Mouse (Mus musculus): ENCODE results near the gene Rnase13. TPM values are rescaled to one million over a fixed set of nuclear protein-coding genes. Genes with fewer than 3 reads are reported as not detected.

Rnase13 gene
- polyA plus RNA-seq (2015; fragmentation: Nextera tagmentation; extraction: Ambion mirVana), result not detected in 2 replicates

DNA sequence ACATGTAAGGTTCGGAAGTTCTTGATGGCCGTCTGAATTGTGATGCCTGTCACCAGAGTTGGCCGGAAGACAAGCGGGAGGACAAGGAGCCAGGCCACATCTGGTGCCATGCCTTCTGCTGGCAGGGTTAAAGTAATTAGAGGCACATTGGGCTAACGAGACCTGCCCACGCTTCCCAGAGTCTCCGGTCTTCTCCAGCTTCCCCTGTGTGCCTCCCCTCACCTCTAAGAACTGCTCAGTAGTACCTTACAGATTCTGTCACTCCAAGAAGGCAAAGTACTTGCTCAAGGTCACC lies at the start of gene Rnase13:
Gene Rnase13 (minus strand): TSS at position 203 of the 295 bp plus-strand sequence.
- Histone ChIP-seq H3K27ac (no peak within 1 kb of the TSS), H3K36me3 (no peaks in the 10 kb centered on the region), H3K4me2 (replicated peaks) (no peak within 1 kb of the TSS), H3K9ac (replicated peaks) (no peak within 1 kb of the TSS), H3K27me3 (no peaks in the 10 kb centered on the region), H3K9me3 (no peaks in the 10 kb centered on the region), H3K4me3 (replicated peaks) (no peak within 1 kb of the TSS), H3K4me1 (replicated peaks) (no peaks in the 10 kb centered on the region)
- no peak for ATAC-seq
- 95% methylated on average over 7 of the region's 7 CpGs for WGBS

- no peak for ATAC-seq
- no peaks in the 10 kb centered on the region for H3K4me1 ChIP-seq (replicated peaks)
- H3K36me3 ChIP-seq, result no peaks in the 10 kb centered on the region
- no peaks in the 10 kb centered on the region for H3K9me3 ChIP-seq
- 90% methylated on average over 3 of the region's 3 CpGs for WGBS
- no peak overlapping the region for H3K4me2 ChIP-seq (replicated peaks)
- H3K9ac ChIP-seq (replicated peaks), result no peak overlapping the region
- H3K4me3 ChIP-seq (replicated peaks), result no peak overlapping the region
- no peaks in the 10 kb centered on the region for H3K27me3 ChIP-seq
- H3K27ac ChIP-seq, result no peak overlapping the region
Measured at GRCm38 (mm10) chr14:51967400-51967799, 44.8 kb upstream of the Rnase13 start.

GRCm38 (mm10) chr14:51960316-51960715 lies 37.7 kb upstream of the Rnase13 start:
- Histone ChIP-seq H3K4me3 (replicated peaks) (no peak overlapping the region), H3K27ac (no peak overlapping the region), H3K36me3 (no peaks in the 10 kb centered on the region), H3K4me1 (replicated peaks) (no peaks in the 10 kb centered on the region), H3K9ac (replicated peaks) (no peak overlapping the region), H3K9me3 (no peaks in the 10 kb centered on the region), H3K4me2 (replicated peaks) (no peak overlapping the region), H3K27me3 (no peaks in the 10 kb centered on the region)
- ATAC-seq, result no peak
- 84% methylated on average over 2 of the region's 2 CpGs for WGBS

DNA sequence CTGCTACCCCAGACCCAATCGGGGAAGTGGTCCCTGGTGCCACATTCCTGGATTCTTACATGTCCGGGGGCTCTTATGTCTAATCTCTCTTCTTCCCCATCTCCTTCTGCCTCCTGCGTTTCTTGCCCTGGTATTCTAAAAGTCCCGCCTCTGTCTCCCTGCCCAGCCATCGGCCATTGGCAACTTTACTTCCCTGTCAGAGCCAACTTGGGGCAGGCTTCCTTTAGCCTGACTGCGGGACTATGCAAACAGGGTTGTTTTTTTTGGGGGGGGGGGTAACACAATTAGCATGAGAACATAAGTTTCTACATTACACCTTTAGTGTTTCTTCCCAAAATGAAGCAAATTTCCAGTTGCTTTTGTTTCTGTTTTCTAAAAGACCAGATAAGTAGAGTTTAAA lies 20.8 kb upstream of the Rnase13 start:
- no peaks in the 10 kb centered on the region for H3K9me3 ChIP-seq
- ATAC-seq, result no peak
- no peak overlapping the region for H3K27ac ChIP-seq
- no peak overlapping the region for H3K9ac ChIP-seq (replicated peaks)
- no peak overlapping the region for H3K4me3 ChIP-seq (replicated peaks)
- H3K36me3 ChIP-seq, result no peaks in the 10 kb centered on the region
- no peaks in the 10 kb centered on the region for H3K27me3 ChIP-seq
- no peak overlapping the region for H3K4me2 ChIP-seq (replicated peaks)
- no peaks in the 10 kb centered on the region for H3K4me1 ChIP-seq (replicated peaks)
- 86% methylated on average over 6 of the region's 6 CpGs for WGBS

DNA sequence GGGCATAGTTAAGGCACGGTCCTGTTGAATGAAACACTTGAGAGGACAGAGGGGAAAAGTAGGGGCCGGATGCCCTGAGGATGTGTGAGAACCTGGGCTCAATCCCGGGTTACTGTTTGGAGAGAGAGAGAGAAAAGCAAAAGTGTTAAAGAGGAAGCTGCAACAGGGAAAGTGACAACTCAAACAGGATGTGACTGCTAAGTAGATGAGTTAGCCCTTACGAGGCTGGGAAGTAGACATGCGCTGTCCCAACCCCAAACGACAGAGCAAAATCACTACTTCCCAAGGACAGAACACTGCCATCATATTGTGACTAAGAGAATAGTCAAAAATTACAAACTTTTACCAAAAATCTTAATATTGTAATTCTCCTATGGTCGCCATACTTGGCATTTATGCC lies 19.7 kb upstream of the Rnase13 start:
- WGBS, result 78% methylated on average over 7 of the region's 7 CpGs

GRCm38 (mm10) chr14:51941577-51941976 lies 19.0 kb upstream of the Rnase13 start:
- Histone ChIP-seq H3K4me1 (replicated peaks) (no peaks in the 10 kb centered on the region), H3K9ac (replicated peaks) (no peak overlapping the region), H3K9me3 (no peaks in the 10 kb centered on the region), H3K4me2 (replicated peaks) (no peak overlapping the region), H3K27ac (no peak overlapping the region), H3K36me3 (no peaks in the 10 kb centered on the region), H3K4me3 (replicated peaks) (no peak overlapping the region), H3K27me3 (no peaks in the 10 kb centered on the region)
- no peak for ATAC-seq
- 55% methylated on average over 9 of the region's 9 CpGs for WGBS

More for the DNA sequence above, 19.7 kb upstream of the Rnase13 start:
- no peak for ATAC-seq
- Histone ChIP-seq H3K36me3 (no peaks in the 10 kb centered on the region), H3K27me3 (no peaks in the 10 kb centered on the region), H3K9ac (replicated peaks) (no peak overlapping the region), H3K4me2 (replicated peaks) (no peak overlapping the region), H3K27ac (no peak overlapping the region), H3K4me3 (replicated peaks) (no peak overlapping the region), H3K4me1 (replicated peaks) (no peaks in the 10 kb centered on the region), H3K9me3 (no peaks in the 10 kb centered on the region)

- no peak for ATAC-seq
- H3K4me1 ChIP-seq (replicated peaks), result no peaks in the 10 kb centered on the region
- no peaks in the 10 kb centered on the region for H3K36me3 ChIP-seq
- H3K27ac ChIP-seq, result no peak overlapping the region
- no peak overlapping the region for H3K4me3 ChIP-seq (replicated peaks)
- H3K9me3 ChIP-seq, result no peaks in the 10 kb centered on the region
- H3K9ac ChIP-seq (replicated peaks), result no peak overlapping the region
- H3K4me2 ChIP-seq (replicated peaks), result no peak overlapping the region
- WGBS, result 42% methylated on average over 8 of the region's 8 CpGs
- no peaks in the 10 kb centered on the region for H3K27me3 ChIP-seq
Measured at GRCm38 (mm10) chr14:51940944-51941560, 18.5 kb upstream of the Rnase13 start.

DNA sequence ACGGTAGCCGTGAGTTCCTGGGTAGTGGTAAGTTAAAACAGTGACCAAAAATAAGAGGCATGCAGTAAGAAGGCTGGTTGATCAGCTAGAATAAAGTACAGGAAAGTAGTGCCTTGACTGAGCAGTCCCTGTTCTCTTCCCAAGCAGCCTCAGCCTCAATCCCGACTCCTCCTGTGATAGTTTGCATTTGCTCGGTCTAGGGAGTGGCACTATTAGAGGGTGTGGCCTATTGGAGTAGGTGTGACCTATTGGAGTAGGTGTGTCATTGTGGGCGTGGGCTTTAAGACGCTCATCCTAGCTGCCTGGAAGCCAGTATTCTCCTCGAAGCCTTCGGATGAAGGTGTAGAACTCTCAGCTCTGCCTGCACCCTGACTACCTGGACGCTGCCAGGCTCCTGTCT lies 16.4 kb upstream of the Rnase13 start:
- no peaks in the 10 kb centered on the region for H3K4me1 ChIP-seq (replicated peaks)
- no peaks in the 10 kb centered on the region for H3K36me3 ChIP-seq
- ATAC-seq, result no peak
- 89% methylated on average over 9 of the region's 9 CpGs for WGBS
- no peak overlapping the region for H3K4me2 ChIP-seq (replicated peaks)
- H3K27ac ChIP-seq, result no peak overlapping the region
- no peaks in the 10 kb centered on the region for H3K9me3 ChIP-seq
- H3K4me3 ChIP-seq (replicated peaks), result no peak overlapping the region
- H3K9ac ChIP-seq (replicated peaks), result no peak overlapping the region
- H3K27me3 ChIP-seq, result no peaks in the 10 kb centered on the region

- 79% methylated on average over 10 of the region's 10 CpGs for WGBS
- H3K9me3 ChIP-seq, result no peaks in the 10 kb centered on the region
- H3K27me3 ChIP-seq, result no peaks in the 10 kb centered on the region
- no peak overlapping the region for H3K9ac ChIP-seq (replicated peaks)
- H3K4me1 ChIP-seq (replicated peaks), result no peaks in the 10 kb centered on the region
- no peak overlapping the region for H3K4me2 ChIP-seq (replicated peaks)
- H3K36me3 ChIP-seq, result no peaks in the 10 kb centered on the region
- ATAC-seq, result no peak
- no peak overlapping the region for H3K4me3 ChIP-seq (replicated peaks)
- no peak overlapping the region for H3K27ac ChIP-seq
Measured at GRCm38 (mm10) chr14:51932092-51933020, 9.8 kb upstream of the Rnase13 start.

GRCm38 (mm10) chr14:51930824-51931223 lies 8.3 kb upstream of the Rnase13 start:
- H3K9ac ChIP-seq (replicated peaks), result no peak overlapping the region
- no peaks in the 10 kb centered on the region for H3K27me3 ChIP-seq
- no peaks in the 10 kb centered on the region for H3K9me3 ChIP-seq
- no peak overlapping the region for H3K27ac ChIP-seq
- WGBS, result 37% methylated on average over 5 of the region's 5 CpGs
- no peak overlapping the region for H3K4me2 ChIP-seq (replicated peaks)
- no peaks in the 10 kb centered on the region for H3K4me1 ChIP-seq (replicated peaks)
- H3K4me3 ChIP-seq (replicated peaks), result no peak overlapping the region
- peak; percentile 85 for ATAC-seq
- no peaks in the 10 kb centered on the region for H3K36me3 ChIP-seq

GRCm38 (mm10) chr14:51929968-51930367 lies 7.4 kb upstream of the Rnase13 start:
- H3K27ac ChIP-seq, result no peak overlapping the region

DNA sequence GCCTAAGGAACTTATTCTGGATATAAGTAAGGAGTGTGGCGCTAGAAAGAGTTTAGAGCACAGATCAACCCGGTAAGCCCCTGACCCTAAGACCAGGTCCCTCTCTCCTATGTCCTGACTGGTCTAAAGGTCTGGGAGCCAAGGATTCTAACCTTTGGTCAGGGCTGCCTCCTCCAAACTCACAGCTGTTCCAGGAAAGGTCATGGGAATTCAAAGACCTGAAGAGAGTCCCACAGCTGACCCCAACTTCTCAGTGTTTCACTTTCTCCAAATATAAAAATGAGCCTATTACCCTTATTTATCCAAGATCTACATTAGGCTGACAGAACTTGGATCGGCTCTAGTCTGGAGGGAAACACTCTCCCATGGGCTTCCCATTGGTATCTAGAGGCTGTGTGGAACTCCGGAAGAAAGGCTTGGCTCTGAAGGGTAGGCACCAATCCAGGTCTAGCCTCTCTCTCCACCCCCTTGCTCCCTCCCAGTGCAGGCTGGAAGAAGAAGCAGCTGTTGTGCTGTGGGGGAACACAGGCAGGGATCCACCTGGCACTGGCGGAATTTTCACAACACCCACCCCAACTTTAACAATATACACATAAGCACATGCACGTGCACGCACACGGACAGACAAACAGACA lies 6.9 kb upstream of the Rnase13 start:
- Histone ChIP-seq H3K9ac (replicated peaks) (no peak overlapping the region), H3K4me3 (replicated peaks) (no peak overlapping the region), H3K9me3 (no peaks in the 10 kb centered on the region), H3K4me2 (replicated peaks) (no peak overlapping the region), H3K36me3 (no peaks in the 10 kb centered on the region), H3K27me3 (no peaks in the 10 kb centered on the region), H3K27ac (no peak overlapping the region), H3K4me1 (replicated peaks) (no peaks in the 10 kb centered on the region)
- 84% methylated on average over 8 of the region's 8 CpGs for WGBS
- ATAC-seq, result no peak

More at GRCm38 (mm10) chr14:51929968-51930367, 7.4 kb upstream of the Rnase13 start:
- H3K36me3 ChIP-seq, result no peaks in the 10 kb centered on the region
- 75% methylated on average over 9 of the region's 9 CpGs for WGBS
- no peaks in the 10 kb centered on the region for H3K4me1 ChIP-seq (replicated peaks)
- no peak overlapping the region for H3K9ac ChIP-seq (replicated peaks)
- no peaks in the 10 kb centered on the region for H3K27me3 ChIP-seq
- no peak for ATAC-seq
- no peak overlapping the region for H3K4me2 ChIP-seq (replicated peaks)
- H3K4me3 ChIP-seq (replicated peaks), result no peak overlapping the region
- H3K9me3 ChIP-seq, result no peaks in the 10 kb centered on the region

All from midbrain, embryonic 13.5 days (tissue).